Mouse (Mus musculus) cortical plate, adult 2 months (tissue): Measurements from ENCODE around the gene Fem1a. TPM values are rescaled to one million over a fixed set of nuclear protein-coding genes. Genes with fewer than 3 reads are reported as not detected.

Source experiments
- H3K27ac ChIP-seq: fragments of 200-500 bp; 2 replicates; pipeline ENCODE4 v1.5.1; 2012; ENCODE audit warnings: low read length, control low read depth, inconsistent platforms; ENCODE audit not compliant: insufficient read depth
- H3K4me1 ChIP-seq: fragments of 200-500 bp; 2 replicates; pipeline ENCODE4 v1.6.1; 2011; ENCODE audit warnings: low read length; ENCODE audit not compliant: control insufficient read depth, insufficient read depth
- H3K4me3 ChIP-seq: fragments of 200-500 bp; 2 replicates; pipeline ENCODE4 v1.5.1; 2011; ENCODE audit warnings: mild to moderate bottlenecking, low read length, control low read depth; ENCODE audit not compliant: insufficient read depth
- CTCF ChIP-seq: fragments of 200-500 bp; IDR thresholded peaks from 2 replicates; pipeline ENCODE4 v1.5.1; 2011; ENCODE audit warnings: mild to moderate bottlenecking, control low read depth, low read length; ENCODE audit not compliant: insufficient read depth; ENCODE audit errors: extremely low read depth
- POLR2A ChIP-seq: fragments of 200-500 bp; IDR thresholded peaks from 2 replicates; pipeline ENCODE4 v1.6.1; 2011; ENCODE audit warnings: mild to moderate bottlenecking, low read length, control low read depth; ENCODE audit not compliant: insufficient read depth; ENCODE audit errors: extremely low read depth
- polyA plus RNA-seq: library from polyadenylated mRNA; depleted of rRNA; stranded (reverse); fragments of >200 nt; gene quantifications from 2 replicates; pipeline ENCODE4 v1.2.3, GENCODE M21; 2012; rRNA removed

The Fem1a gene
- polyA plus RNA-seq, 1 experiment: 24.1 TPM

GRCm38 (mm10) chr17:56308088-56308487, 51.5 kb downstream of the Fem1a start:
- Histone ChIP-seq H3K27ac (no peak overlapping the region), H3K4me1 (no peaks in the 10 kb centered on the region), H3K4me3 (no peak overlapping the region)
- TF ChIP-seq CTCF: no peak
- no peak for TF ChIP-seq POLR2A

DNA sequence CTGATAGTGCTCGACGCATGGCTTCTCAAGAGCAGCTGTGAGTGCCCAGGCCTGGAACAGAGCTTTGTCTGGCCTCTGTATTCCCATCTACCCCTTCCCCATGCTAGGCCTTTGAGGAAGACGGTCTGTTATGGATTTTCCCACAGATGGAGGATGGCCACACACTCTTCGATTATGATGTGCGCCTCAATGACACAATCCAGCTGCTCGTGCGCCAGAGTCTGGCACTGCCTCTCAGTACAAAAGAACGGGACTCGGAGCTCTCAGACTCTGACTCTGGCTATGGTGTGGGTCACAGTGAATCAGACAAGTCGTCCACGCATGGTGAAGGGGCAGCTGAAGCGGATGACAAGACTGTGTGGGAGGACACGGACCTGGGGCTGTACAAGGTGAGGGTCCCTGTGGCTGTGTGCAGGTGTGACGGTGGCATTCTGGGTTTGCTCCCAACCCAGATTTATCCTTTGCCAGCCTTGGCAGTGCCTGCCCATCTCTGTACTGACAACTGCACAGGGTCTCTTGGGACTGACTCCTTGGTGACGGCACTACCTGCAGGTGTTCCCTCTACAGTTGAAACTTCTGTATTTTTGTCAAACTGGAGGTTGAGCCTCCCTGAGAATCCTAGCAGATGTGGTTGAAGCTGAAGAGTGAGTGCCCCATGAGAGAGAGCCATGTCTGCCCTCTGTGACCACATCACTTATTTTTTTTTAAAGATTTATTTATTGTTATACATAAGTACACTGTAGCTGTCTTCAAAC, 52.8 kb downstream of the Fem1a start:
- Histone ChIP-seq H3K4me3 (no peak overlapping the region), H3K4me1 (no peaks in the 10 kb centered on the region), H3K27ac (no peak overlapping the region)
- TF ChIP-seq POLR2A (no peak), CTCF (no peak)

Other genes starting within 250 kb of the Fem1a start
- gene Sh3gl1, start 220.2 kb upstream of the Fem1a start, polyA plus RNA-seq: 56.5 and 59.4 TPM in 2 replicates
- gene Chaf1a, start 216.4 kb upstream of the Fem1a start, polyA plus RNA-seq: 2.6 and 2.8 TPM in 2 replicates
- gene Ubxn6, start 181.8 kb upstream of the Fem1a start, polyA plus RNA-seq: 109 and 120 TPM in 2 replicates
- 126 and 148 TPM in 2 replicates for gene Hdgfl2, start 177.2 kb upstream of the Fem1a start, polyA plus RNA-seq
- 0.73 and 1.2 TPM in 2 replicates for gene Plin4, start 147.0 kb upstream of the Fem1a start, polyA plus RNA-seq
- gene Plin5, start 139.2 kb upstream of the Fem1a start, polyA plus RNA-seq: 0.55 and 0.67 TPM in 2 replicates
- 2.6 and 3.1 TPM in 2 replicates for gene Lrg1, start 134.8 kb upstream of the Fem1a start, polyA plus RNA-seq
- gene Sema6b, start 116.5 kb upstream of the Fem1a start, polyA plus RNA-seq: 87.3 and 88.9 TPM in 2 replicates
- gene Tnfaip8l1, start 94.3 kb upstream of the Fem1a start, polyA plus RNA-seq: 7.5 and 8.5 TPM in 2 replicates
- gene Mydgf, start 72.9 kb upstream of the Fem1a start, polyA plus RNA-seq: 43.3 and 45.8 TPM in 2 replicates
- 51.2 and 52.0 TPM in 2 replicates for gene Dpp9, start 37.9 kb upstream of the Fem1a start, polyA plus RNA-seq
- gene Ticam1, start 20.0 kb downstream of the Fem1a start, polyA plus RNA-seq: 4.2 and 4.8 TPM in 2 replicates
- 8.4 and 10.1 TPM in 2 replicates for gene Plin3, start 36.1 kb downstream of the Fem1a start, polyA plus RNA-seq
- not detected in 2 replicates for gene Arrdc5, start 43.5 kb downstream of the Fem1a start, polyA plus RNA-seq
- gene Uhrf1, start 46.5 kb downstream of the Fem1a start, polyA plus RNA-seq: 1.1 and 1.8 TPM in 2 replicates
- gene Kdm4b, start 69.3 kb downstream of the Fem1a start, polyA plus RNA-seq: 43.5 and 45.0 TPM in 2 replicates
- 688 and 773 TPM in 2 replicates for gene Ptprs, start 219.7 kb downstream of the Fem1a start, polyA plus RNA-seq